Mouse (Mus musculus): ENCODE data around the gene Faim. TPM values are rescaled to one million over a fixed set of nuclear protein-coding genes. Genes with fewer than 3 reads are reported as not detected.

Faim gene
- total RNA-seq, 2 experiments from 2014 or later = 8.1 to 9.9 TPM

GRCm38 (mm10) chr9:98973561-98973960, 12.6 kb upstream of the Faim start:
- DNase-seq (ENCODE audit: low spot score in 2 of 2) = no peak

- DNase-seq (ENCODE audit: low spot score in 2 of 2) = no peak
Measured at GRCm38 (mm10) chr9:98974898-98975297, 11.3 kb upstream of the Faim start.

- no peak for DNase-seq (ENCODE audit: low spot score in 2 of 2)
Measured at GRCm38 (mm10) chr9:98976081-98976480, 10.1 kb upstream of the Faim start.

- no peak for DNase-seq (ENCODE audit: low spot score in 2 of 2)
Measured at GRCm38 (mm10) chr9:98976520-98976919, 9.7 kb upstream of the Faim start.

GRCm38 (mm10) chr9:98979431-98980416, 6.4 kb upstream of the Faim start:
- DNase-seq (ENCODE audit: low spot score in 2 of 2) = peak; percentile 74 to 84

GRCm38 (mm10) chr9:98986476-98987096, 413 bp downstream of the Faim start:
- peak in 1 of 2 experiments; percentile 25 for DNase-seq (ENCODE audit: low spot score in 2 of 2)

- no peak for DNase-seq (ENCODE audit: low spot score in 2 of 2)
Measured at GRCm38 (mm10) chr9:98987131-98987530, 958 bp downstream of the Faim start.

- DNase-seq (ENCODE audit: low spot score in 2 of 2) = no peak
Measured at GRCm38 (mm10) chr9:98994103-98994502, 7.9 kb downstream of the Faim start.

GRCm38 (mm10) chr9:98999881-99000339, 13.7 kb downstream of the Faim start:
- DNase-seq (ENCODE audit: low spot score in 2 of 2) = no peak

GRCm38 (mm10) chr9:99001326-99001725, 15.2 kb downstream of the Faim start:
- DNase-seq (ENCODE audit: low spot score in 2 of 2) = no peak

- no peak for DNase-seq (ENCODE audit: low spot score in 2 of 2)
Measured at GRCm38 (mm10) chr9:99009069-99009897, 23.1 kb downstream of the Faim start.

GRCm38 (mm10) chr9:99009898-99010199, 23.7 kb downstream of the Faim start:
- DNase-seq (ENCODE audit: low spot score in 2 of 2) = no peak

- no peak for DNase-seq (ENCODE audit: low spot score in 2 of 2)
Measured at GRCm38 (mm10) chr9:99016301-99016700, 30.1 kb downstream of the Faim start.

- DNase-seq (ENCODE audit: low spot score in 2 of 2) = no peak
Measured at GRCm38 (mm10) chr9:99016759-99017158, 30.6 kb downstream of the Faim start.

GRCm38 (mm10) chr9:99017679-99018078, 31.5 kb downstream of the Faim start:
- no peak for DNase-seq (ENCODE audit: low spot score in 2 of 2)

- DNase-seq (ENCODE audit: low spot score in 2 of 2) = no peak
Measured at GRCm38 (mm10) chr9:99021166-99021565, 35.0 kb downstream of the Faim start.

GRCm38 (mm10) chr9:99021751-99022150, 35.6 kb downstream of the Faim start:
- DNase-seq (ENCODE audit: low spot score in 2 of 2) = no peak

GRCm38 (mm10) chr9:99032031-99032430, 45.9 kb downstream of the Faim start:
- no peak for DNase-seq (ENCODE audit: low spot score in 2 of 2)

- DNase-seq (ENCODE audit: low spot score in 2 of 2) = no peak
Measured at GRCm38 (mm10) chr9:99034111-99034510, 47.9 kb downstream of the Faim start.

- no peak for DNase-seq (ENCODE audit: low spot score in 2 of 2)
Measured at GRCm38 (mm10) chr9:99035575-99035974, 49.4 kb downstream of the Faim start, which contains the start of gene Gm1123. TSS of gene Gm1123 (minus strand) at chr9:99035715.

GRCm38 (mm10) chr9:99041994-99042393, 55.8 kb downstream of the Faim start:
- DNase-seq (ENCODE audit: low spot score in 2 of 2) = no peak

Data from gastrocnemius, postnatal 4 days (tissue).